Mouse (Mus musculus) thymus, adult 2 months (tissue): ENCODE measurements around the gene Daam1. TPM values are rescaled to one million over a fixed set of nuclear protein-coding genes. Genes with fewer than 3 reads are reported as not detected.

ENCODE experiments used
- DNase-seq: peaks from one replicate; pipeline ENCODE4 v3.0.0; 2021
- H3K27ac ChIP-seq: fragments of 200-500 bp; 2 replicates; pipeline ENCODE4 v1.5.1; 2012; ENCODE audit warnings: low read length, control low read depth; ENCODE audit not compliant: control insufficient read depth, insufficient read depth
- H3K27me3 ChIP-seq: fragments of 200-500 bp; 2 replicates; pipeline ENCODE4 v1.6.1; 2012; ENCODE audit warnings: mild to moderate bottlenecking, low read length, moderate library complexity, mixed read lengths; ENCODE audit not compliant: control insufficient read depth, insufficient read depth
- H3K36me3 ChIP-seq: fragments of 200-500 bp; 2 replicates; pipeline ENCODE4 v1.6.1; 2012; ENCODE audit warnings: mild to moderate bottlenecking, low read length, moderate library complexity; ENCODE audit not compliant: control insufficient read depth, insufficient read depth
- H3K4me1 ChIP-seq: fragments of 200-500 bp; replicated peaks from 2 replicates; pipeline ENCODE4 v1.6.1; 2012; ENCODE audit warnings: low read length; ENCODE audit not compliant: control insufficient read depth, insufficient read depth
- H3K4me3 ChIP-seq: fragments of 200-500 bp; 2 replicates; pipeline ENCODE4 v1.5.1; 2012; ENCODE audit warnings: mild to moderate bottlenecking, low read length, control low read depth, moderate library complexity; ENCODE audit not compliant: control insufficient read depth, insufficient read depth
- CTCF ChIP-seq: fragments of 200-500 bp; IDR thresholded peaks from 2 replicates; pipeline ENCODE4 v1.5.1; 2012; ENCODE audit warnings: mild to moderate bottlenecking, control low read depth, low read length, moderate library complexity, borderline replicate concordance; ENCODE audit not compliant: control insufficient read depth, poor library complexity, insufficient read depth; ENCODE audit errors: extremely low read depth
- POLR2A ChIP-seq: fragments of 200-500 bp; IDR thresholded peaks from 2 replicates; pipeline ENCODE4 v1.6.1; 2012; ENCODE audit warnings: mild to moderate bottlenecking, low read length, control low read depth, moderate library complexity; ENCODE audit not compliant: control insufficient read depth, poor library complexity, insufficient read depth; ENCODE audit errors: extremely low read depth
- WGBS: fragments of 180-500 bp; shearing (Covaris S2); methylation state at CpG from one replicate; pipeline ENCODE4 v1.1.7; 2018; 5-methylcytosine and 5-hydroxymethylcytosine counted together
- polyA plus RNA-seq: library from polyadenylated mRNA; depleted of rRNA; stranded (reverse); fragments of >200 nt; gene quantifications from 2 replicates; pipeline ENCODE4 v1.2.3, GENCODE M21; 2012; rRNA removed

Daam1 gene
- polyA plus RNA-seq, 1 experiment = 3.4 TPM

DNA sequence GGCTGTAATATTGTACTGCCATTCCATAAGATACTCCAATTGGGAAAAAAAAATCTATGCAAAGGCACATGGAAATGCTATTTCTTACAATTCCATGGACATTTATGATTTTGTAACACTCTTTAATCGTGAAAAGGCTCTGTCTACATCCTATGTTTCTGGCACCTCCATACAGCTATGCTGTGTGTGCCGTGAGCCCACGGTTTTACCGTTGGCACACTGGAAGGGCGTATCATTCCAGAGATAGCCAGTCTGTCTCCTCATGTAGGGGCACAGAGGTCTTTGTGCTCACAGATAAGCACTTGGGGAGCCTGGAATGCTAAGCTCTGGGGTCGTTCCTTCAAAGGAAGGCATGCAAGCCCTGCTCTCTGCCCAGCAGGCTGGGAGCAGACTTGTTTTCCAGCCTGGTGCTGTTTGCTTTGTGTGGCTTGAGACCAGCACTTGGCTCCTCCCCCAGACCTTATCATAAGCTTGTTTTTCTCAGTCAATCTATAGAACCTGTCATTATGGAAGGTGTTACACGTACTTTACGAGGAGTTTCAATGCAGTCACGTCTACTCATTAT is 205.3 kb downstream of the Daam1 start:
- 89% methylated on average over 9 of the region's 9 CpGs for WGBS
- TF ChIP-seq POLR2A (no peak), CTCF (no peak)
- H3K27me3 ChIP-seq = no peaks in the 10 kb centered on the region
- no peaks in the 10 kb centered on the region for H3K36me3 ChIP-seq
- no peaks in the 10 kb centered on the region for H3K4me1 ChIP-seq
- DNase-seq = no peak
- H3K4me3 ChIP-seq = no peak overlapping the region
- H3K27ac ChIP-seq = no peak overlapping the region

DNA sequence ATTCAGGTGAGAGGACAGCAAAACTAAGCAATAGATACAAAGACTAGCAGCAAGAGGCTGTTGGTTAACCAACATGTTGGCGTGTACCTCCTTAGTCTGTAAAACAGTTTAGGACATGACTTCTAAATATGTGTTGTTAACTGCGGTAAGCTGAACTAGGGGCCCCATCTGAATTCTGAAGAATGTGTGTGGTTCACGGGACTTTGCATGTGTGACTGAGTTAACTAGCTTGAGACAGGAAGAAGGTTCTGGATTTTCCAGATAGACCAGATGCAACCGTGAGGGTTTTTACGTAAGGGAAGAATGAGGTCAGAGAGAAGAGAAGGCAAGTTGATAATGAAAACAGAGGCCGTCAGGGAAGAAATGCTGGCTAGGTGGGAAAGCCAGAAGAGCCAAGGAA is 206.2 kb downstream of the Daam1 start:
- DNase-seq = no peak
- TF ChIP-seq POLR2A (no peak), CTCF (no peak)
- Histone ChIP-seq H3K27ac (no peak overlapping the region), H3K36me3 (no peaks in the 10 kb centered on the region), H3K27me3 (no peaks in the 10 kb centered on the region), H3K4me3 (no peak overlapping the region), H3K4me1 (no peaks in the 10 kb centered on the region)
- WGBS = 86% methylated on average over 6 of the region's 6 CpGs

DNA sequence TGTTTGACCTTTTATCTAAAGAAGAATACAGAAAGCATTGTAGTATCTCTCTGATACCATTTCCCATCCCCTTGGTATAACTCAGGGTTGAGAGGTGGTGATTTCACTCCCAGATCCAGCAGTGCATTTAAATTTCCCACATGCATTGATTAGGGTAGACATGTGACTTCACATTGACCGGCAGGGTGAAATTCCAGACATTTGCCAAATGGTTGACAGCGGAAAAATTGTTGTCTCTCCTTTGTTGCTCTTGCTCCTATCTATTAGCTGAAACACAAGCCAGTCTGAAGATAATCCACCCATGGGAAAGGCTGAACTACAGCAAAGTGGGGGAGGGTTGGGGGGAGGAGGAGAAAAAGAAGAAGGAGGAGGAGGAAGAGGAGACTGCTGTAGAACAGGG is 208.0 kb downstream of the Daam1 start:
- no peak overlapping the region for H3K4me3 ChIP-seq

GRCm38 (mm10) chr12:72039501-72039900 is 208.6 kb downstream of the Daam1 start:
- Histone ChIP-seq H3K27ac (no peak overlapping the region), H3K4me1 (no peaks in the 10 kb centered on the region), H3K27me3 (no peaks in the 10 kb centered on the region), H3K4me3 (no peak overlapping the region), H3K36me3 (no peaks in the 10 kb centered on the region)
- DNase-seq = no peak
- no peak for TF ChIP-seq CTCF
- TF ChIP-seq POLR2A = no peak
- WGBS = 88% methylated on average over 8 of the region's 8 CpGs

More for the DNA sequence above, 208.0 kb downstream of the Daam1 start:
- no peaks in the 10 kb centered on the region for H3K4me1 ChIP-seq
- no peak overlapping the region for H3K27ac ChIP-seq
- DNase-seq = no peak
- H3K27me3 ChIP-seq = no peaks in the 10 kb centered on the region
- H3K36me3 ChIP-seq = no peaks in the 10 kb centered on the region
- 93% methylated on average over 2 of the region's 2 CpGs for WGBS
- TF ChIP-seq POLR2A (no peak), CTCF (no peak)

GRCm38 (mm10) chr12:72041238-72041637 is 210.4 kb downstream of the Daam1 start:
- H3K27me3 ChIP-seq = no peaks in the 10 kb centered on the region

More at GRCm38 (mm10) chr12:72041238-72041637, 210.4 kb downstream of the Daam1 start:
- Histone ChIP-seq H3K36me3 (no peaks in the 10 kb centered on the region), H3K4me1 (no peaks in the 10 kb centered on the region), H3K27ac (no peak overlapping the region), H3K4me3 (no peak overlapping the region)
- TF ChIP-seq POLR2A = no peak
- no peak for TF ChIP-seq CTCF
- no peak for DNase-seq
- WGBS = 90% methylated on average over 3 of the region's 3 CpGs

Other genes with a start within 250 kb of the Daam1 start
- 0.73 and 0.96 TPM in 2 replicates for gene Gpr135, start 240.0 kb downstream of the Daam1 start, polyA plus RNA-seq